Mouse (Mus musculus) liver, embryonic 14.5 days (tissue): Measurements from ENCODE around the gene Rxra. TPM values are rescaled to one million over a fixed set of nuclear protein-coding genes. Genes with fewer than 3 reads are reported as not detected.

Source experiments
- ATAC-seq: fragments of 200-750 bp; cut with Nextera tagmentation; 2 replicates; pipeline ENCODE4 v1.8.0; 2017; ENCODE audit warnings: moderate number of reproducible peaks, mild to moderate bottlenecking, moderate library complexity; ENCODE audit not compliant: insufficient read depth
- DNase-seq, 3 experiments: peaks; one replicate each; pipeline ENCODE4 v3.0.0-alpha.2; 2012 to 2013; ENCODE audit warnings: low read depth in 3 of 3, low spot score in 3 of 3
- H3K27ac ChIP-seq: fragments of 300-500 bp; sonication (generic); 2 replicates; pipeline ENCODE4 v1.5.1; 2014; ENCODE audit warnings: moderate library complexity, mild to moderate bottlenecking, control low read depth, inconsistent platforms
- H3K27me3 ChIP-seq: fragments of 300-500 bp; sonication (generic); 2 replicates; pipeline ENCODE4 v1.6.1; 2014; ENCODE audit warnings: mild to moderate bottlenecking, low read length, moderate library complexity; ENCODE audit not compliant: control insufficient read depth, insufficient read depth
- H3K36me3 ChIP-seq: fragments of 300-500 bp; sonication (generic); replicated peaks from 2 replicates; pipeline ENCODE4 v1.6.1; 2014; ENCODE audit warnings: low read depth; ENCODE audit not compliant: control insufficient read depth, insufficient read depth
- H3K4me1 ChIP-seq, 2 experiments: fragments of 200-500 bp in 1 of 2; fragments of 300-500 bp in 1 of 2; sonication (generic) in 1 of 2; replicated peaks; 2 replicates each; pipeline ENCODE4 v1.6.1; 2012 to 2014; ENCODE audit warnings: antibody characterized with exemption in 1 of 2, inconsistent platforms in 1 of 2, low read length in 1 of 2; ENCODE audit not compliant: control insufficient read depth in 2 of 2, insufficient read depth in 2 of 2
- H3K4me2 ChIP-seq: fragments of 300-500 bp; sonication (generic); 2 replicates; pipeline ENCODE4 v1.6.1; 2014; ENCODE audit warnings: low read depth, mild to moderate bottlenecking, control low read depth, moderate library complexity
- H3K4me3 ChIP-seq, 2 experiments: fragments of 200-500 bp in 1 of 2; fragments of 300-500 bp in 1 of 2; sonication (generic) in 1 of 2; 2 replicates each; pipeline ENCODE4 v1.5.1; 2012 to 2014; ENCODE audit warnings: low read depth in 2 of 2, low read length in 2 of 2, mild to moderate bottlenecking in 2 of 2, control low read depth in 1 of 2, inconsistent platforms in 1 of 2, moderate library complexity in 1 of 2; ENCODE audit not compliant: insufficient read depth in 1 of 2
- H3K9ac ChIP-seq: fragments of 300-500 bp; sonication (generic); replicated peaks from 2 replicates; pipeline ENCODE4 v1.6.1; 2014; ENCODE audit warnings: mild to moderate bottlenecking, control low read depth, moderate library complexity
- H3K9me3 ChIP-seq: fragments of 300-500 bp; sonication (generic); 2 replicates; pipeline ENCODE4 v1.6.1; 2016; ENCODE audit warnings: low read length, mixed read lengths; ENCODE audit not compliant: control insufficient read depth
- CTCF ChIP-seq: IDR thresholded peaks from 2 replicates; pipeline ENCODE4 v1.5.1; 2016; ENCODE audit warnings: antibody characterized with exemption, low read depth, control low read depth
- EP300 ChIP-seq: IDR thresholded peaks from 2 replicates; pipeline ENCODE4 v1.6.1; 2016; ENCODE audit warnings: antibody characterized with exemption, low read depth
- WGBS: fragments of 180-500 bp; shearing (Covaris S2); extraction: QIAGEN DNeasy Blood & Tissue Kit; methylation state at CpG from one replicate; pipeline ENCODE4 v1.1.7; 2014; ENCODE audit not compliant: insufficient replicate concordance; 5-methylcytosine and 5-hydroxymethylcytosine counted together
- polyA plus RNA-seq, 2 experiments: library from polyadenylated mRNA; depleted of rRNA in 1 of 2; stranded (reverse) in 1 of 2; unstranded in 1 of 2; fragments of >200 nt; fragmentation: Nextera tagmentation in 1 of 2; extraction: Ambion mirVana in 1 of 2; gene quantifications; 2 replicates each; pipeline versions ENCODE4 v1.2.1 to v1.2.3; 2012 to 2014

Gene Rxra
- polyA plus RNA-seq, 2 experiments, result 2.4 to 7.5 TPM

- Histone ChIP-seq H3K4me2 (no peak overlapping the region), H3K36me3 (no peaks in the 10 kb centered on the region), H3K9me3 (no peaks in the 10 kb centered on the region), H3K27me3 (no peaks in the 10 kb centered on the region), H3K4me1 (peaks cover 0 to 6% of the 10 kb centered on the region in 2 experiments; a peak in 1 of 4 replicates), H3K4me3 (no peak overlapping the region), H3K27ac (no peak overlapping the region), H3K9ac (no peak overlapping the region)
- TF ChIP-seq CTCF (no peak), EP300 (no peak)
- ATAC-seq (no peak), DNase-seq (no peak)
- 74% methylated on average over 13 of the region's 13 CpGs for WGBS
Observed at GRCm38 (mm10) chr2:27635147-27635738, 41.0 kb upstream of the Rxra start.

GRCm38 (mm10) chr2:27636796-27637195, 39.4 kb upstream of the Rxra start:
- Histone ChIP-seq H3K27me3 (no peaks in the 10 kb centered on the region), H3K9me3 (no peaks in the 10 kb centered on the region), H3K36me3 (no peaks in the 10 kb centered on the region), H3K4me2 (no peak overlapping the region), H3K4me3 (no peak overlapping the region), H3K9ac (no peak overlapping the region), H3K4me1 (peaks cover 0 to 6% of the 10 kb centered on the region in 2 experiments; a peak in 1 of 4 replicates), H3K27ac (no peak overlapping the region)
- 40% methylated on average over 1 of the region's 1 CpGs for WGBS
- TF ChIP-seq CTCF, result no peak
- no peak for TF ChIP-seq EP300
- DNase-seq (no peak), ATAC-seq (no peak)

- Histone ChIP-seq H3K9ac (no peak overlapping the region), H3K27me3 (no peaks in the 10 kb centered on the region), H3K4me3 (no peak overlapping the region), H3K27ac (no peak overlapping the region), H3K9me3 (no peaks in the 10 kb centered on the region), H3K36me3 (no peaks in the 10 kb centered on the region), H3K4me2 (no peak overlapping the region), H3K4me1 (peaks cover 0 to 6% of the 10 kb centered on the region in 2 experiments; a peak in 1 of 4 replicates)
- no peak for TF ChIP-seq EP300
- no peak for TF ChIP-seq CTCF
- DNase-seq, result no peak
- WGBS, result 64% methylated on average over 8 of the region's 8 CpGs
- ATAC-seq, result no peak
Observed at GRCm38 (mm10) chr2:27637281-27637896, 38.9 kb upstream of the Rxra start.

- WGBS, result 69% methylated on average over 5 of the region's 5 CpGs
- Histone ChIP-seq H3K4me2 (no peak overlapping the region), H3K4me1 (peaks cover 0 to 3% of the 10 kb centered on the region in 2 experiments; a peak in 1 of 4 replicates), H3K27me3 (no peaks in the 10 kb centered on the region), H3K4me3 (no peak overlapping the region), H3K36me3 (no peaks in the 10 kb centered on the region), H3K9me3 (no peaks in the 10 kb centered on the region), H3K9ac (no peak overlapping the region), H3K27ac (no peak overlapping the region)
- DNase-seq, result no peak
- no peak for ATAC-seq
- no peak for TF ChIP-seq CTCF
- no peak for TF ChIP-seq EP300
Observed at GRCm38 (mm10) chr2:27639631-27640334, 36.5 kb upstream of the Rxra start.

- Histone ChIP-seq H3K36me3 (no peaks in the 10 kb centered on the region), H3K4me3 (no peak overlapping the region), H3K27ac (no peak overlapping the region), H3K9ac (no peak overlapping the region), H3K4me2 (no peak overlapping the region), H3K27me3 (no peaks in the 10 kb centered on the region), H3K9me3 (no peaks in the 10 kb centered on the region), H3K4me1 (peaks cover 0 to 3% of the 10 kb centered on the region in 2 experiments; a peak in 1 of 4 replicates)
- DNase-seq (no peak), ATAC-seq (no peak)
- 41% methylated on average over 3 of the region's 3 CpGs for WGBS
- TF ChIP-seq CTCF (no peak), EP300 (no peak)
Observed at GRCm38 (mm10) chr2:27640900-27641479, 35.2 kb upstream of the Rxra start.
